Mouse (Mus musculus) C2C12 (cell line): Measurements from ENCODE around the gene Mblac2. TPM values are rescaled to one million over a fixed set of nuclear protein-coding genes. Genes with fewer than 3 reads are reported as not detected.

Experiments
- H3K27me3 ChIP-seq: one replicate; pipeline ENCODE4 v1.6.1; 2011; ENCODE audit not compliant: control insufficient read depth, insufficient read depth, insufficient read length
- H3K36me3 ChIP-seq: one replicate; pipeline ENCODE4 v1.6.1; 2011; ENCODE audit not compliant: control insufficient read depth, insufficient read depth
- H3K4me3 ChIP-seq: one replicate; pipeline ENCODE4 v1.5.1; 2011; ENCODE audit warnings: mild to moderate bottlenecking, control low read depth; ENCODE audit not compliant: poor library complexity, insufficient read depth, severe bottlenecking
- H3K79me2 ChIP-seq: one replicate; pipeline ENCODE4 v1.6.1; 2011; ENCODE audit not compliant: control insufficient read depth, insufficient read depth
- H3K79me3 ChIP-seq: one replicate; pipeline ENCODE4 v1.6.1; 2011; ENCODE audit warnings: low read depth, control low read depth
- H3ac ChIP-seq: one replicate; pipeline ENCODE3; 2011; ENCODE audit warnings: low read depth; ENCODE audit not compliant: control insufficient read depth, insufficient read length
- MYOD1 ChIP-seq: IDR thresholded peaks from one replicate; pipeline ENCODE4 v1.6.1; 2011; ENCODE audit warnings: low read depth; ENCODE audit not compliant: control insufficient read depth, insufficient read length
- polyA plus RNA-seq: library from polyadenylated mRNA; unstranded; fragments of >200 nt; fragmentation: generic; extraction: Trizol; gene quantifications from one replicate; pipeline ENCODE4 v1.2.1, GENCODE M21; 2012; ENCODE audit warnings: missing spikeins

Gene Mblac2
- polyA plus RNA-seq, 1 experiment = 1.2 TPM

DNA sequence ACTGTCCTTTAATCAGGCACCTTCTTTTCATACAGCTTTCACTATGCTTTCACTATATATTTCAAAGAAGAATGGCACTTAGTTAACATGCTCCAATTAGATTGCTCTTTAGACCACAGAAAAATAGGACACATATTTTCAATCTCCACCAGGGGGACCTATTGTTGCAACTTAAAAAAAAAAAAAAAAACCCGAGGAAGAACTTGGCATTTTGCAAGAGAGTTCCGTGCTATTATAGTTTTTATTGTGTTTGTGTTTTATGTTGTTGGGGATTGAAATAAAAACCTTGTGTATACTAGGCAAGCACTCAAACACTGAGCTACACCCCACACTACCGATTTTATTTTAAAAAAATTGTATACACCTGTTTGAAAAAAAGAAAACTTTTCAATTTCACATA is 90.0 kb downstream of the Mblac2 start:
- H3K79me2 ChIP-seq = no peaks in the 10 kb centered on the region
- no peaks in the 10 kb centered on the region for H3K27me3 ChIP-seq
- H3K79me3 ChIP-seq = no peaks in the 10 kb centered on the region
- no peak overlapping the region for H3K4me3 ChIP-seq
- peaks cover 7% of the 10 kb centered on the region for H3K36me3 ChIP-seq
- TF ChIP-seq MYOD1 = no peak
- no peak overlapping the region for H3ac ChIP-seq

Other genes with a start within 250 kb of the Mblac2 start
- gene Adgrv1, start 78.2 kb upstream of the Mblac2 start, polyA plus RNA-seq = 0.18 TPM
- gene Lysmd3, start 53.7 kb upstream of the Mblac2 start, polyA plus RNA-seq = 4.9 TPM
- 17.3 TPM for gene Polr3g, start 328 bp upstream of the Mblac2 start, polyA plus RNA-seq
- gene Cetn3, start 71.7 kb downstream of the Mblac2 start, polyA plus RNA-seq = 50.6 TPM